Mouse (Mus musculus) adrenal gland, postnatal 36 days (tissue): ENCODE data around the gene Hs1bp3. TPM values are rescaled to one million over a fixed set of nuclear protein-coding genes. Genes with fewer than 3 reads are reported as not detected.

Experiments
- total RNA-seq, 2 experiments: library from RNA; stranded (reverse); gene quantifications; 2 replicates each; pipeline ENCODE4 v1.2.3; 2021

The Hs1bp3 gene
- total RNA-seq, 2 experiments from 2014 or later: 12.2 to 18.8 TPM

Other genes with a start within 250 kb of the Hs1bp3 start
- 10 to 100 TPM; 47.2 to 56.6 TPM for gene Ldah, start 105.3 kb upstream of the Hs1bp3 start, total RNA-seq
- gene Gdf7, start 11.5 kb upstream of the Hs1bp3 start, total RNA-seq: not detected
- 100 to 1,000 TPM; 199 to 285 TPM for gene Rhob, start 186.6 kb downstream of the Hs1bp3 start, total RNA-seq